Mouse (Mus musculus) cortical plate, adult 2 months (tissue): ENCODE results near the gene Rad54l. TPM values are rescaled to one million over a fixed set of nuclear protein-coding genes. Genes with fewer than 3 reads are reported as not detected.

Source experiments
- H3K27ac ChIP-seq: fragments of 200-500 bp; 2 replicates; pipeline ENCODE4 v1.5.1; 2012; ENCODE audit warnings: low read length, control low read depth, inconsistent platforms; ENCODE audit not compliant: insufficient read depth
- H3K4me1 ChIP-seq: fragments of 200-500 bp; 2 replicates; pipeline ENCODE4 v1.6.1; 2011; ENCODE audit warnings: low read length; ENCODE audit not compliant: control insufficient read depth, insufficient read depth
- H3K4me3 ChIP-seq: fragments of 200-500 bp; 2 replicates; pipeline ENCODE4 v1.5.1; 2011; ENCODE audit warnings: mild to moderate bottlenecking, low read length, control low read depth; ENCODE audit not compliant: insufficient read depth
- CTCF ChIP-seq: fragments of 200-500 bp; IDR thresholded peaks from 2 replicates; pipeline ENCODE4 v1.5.1; 2011; ENCODE audit warnings: mild to moderate bottlenecking, control low read depth, low read length; ENCODE audit not compliant: insufficient read depth; ENCODE audit errors: extremely low read depth
- POLR2A ChIP-seq: fragments of 200-500 bp; IDR thresholded peaks from 2 replicates; pipeline ENCODE4 v1.6.1; 2011; ENCODE audit warnings: mild to moderate bottlenecking, low read length, control low read depth; ENCODE audit not compliant: insufficient read depth; ENCODE audit errors: extremely low read depth
- polyA plus RNA-seq: library from polyadenylated mRNA; depleted of rRNA; stranded (reverse); fragments of >200 nt; gene quantifications from 2 replicates; pipeline ENCODE4 v1.2.3, GENCODE M21; 2012

Gene Rad54l
- polyA plus RNA-seq, 1 experiment: 1.1 TPM

- TF ChIP-seq POLR2A (no peak), CTCF (no peak)
- Histone ChIP-seq H3K4me1 (peaks cover 1% of the 10 kb centered on the region; the same call in 1 of the 2 replicates), H3K27ac (peak overlapping the region; percentile 35; the same call in 1 of the 2 replicates), H3K4me3 (no peak overlapping the region; the same call in 1 of the 2 replicates)
Observed at GRCm38 (mm10) chr4:116142269-116142668, 18.8 kb upstream of the Rad54l start.

GRCm38 (mm10) chr4:116141736-116142135 lies 18.2 kb upstream of the Rad54l start:
- peaks cover 1% of the 10 kb centered on the region; the same call in 1 of the 2 replicates for H3K4me1 ChIP-seq
- peak overlapping the region; percentile 35; the same call in 1 of the 2 replicates for H3K27ac ChIP-seq

GRCm38 (mm10) chr4:116140801-116141574 lies 17.5 kb upstream of the Rad54l start:
- Histone ChIP-seq H3K4me3 (no peak overlapping the region), H3K27ac (no peak overlapping the region), H3K4me1 (peaks cover 1% of the 10 kb centered on the region; the same call in 1 of the 2 replicates)
- TF ChIP-seq CTCF: no peak
- no peak for TF ChIP-seq POLR2A

More at GRCm38 (mm10) chr4:116141736-116142135, 18.2 kb upstream of the Rad54l start:
- no peak overlapping the region for H3K4me3 ChIP-seq
- TF ChIP-seq POLR2A (no peak), CTCF (no peak)

- no peak overlapping the region for H3K27ac ChIP-seq
- H3K4me1 ChIP-seq: peaks cover 1% of the 10 kb centered on the region; the same call in 1 of the 2 replicates
- TF ChIP-seq POLR2A: no peak
- TF ChIP-seq CTCF: no peak
- H3K4me3 ChIP-seq: no peak overlapping the region
Observed at GRCm38 (mm10) chr4:116137421-116137996, 14.0 kb upstream of the Rad54l start.

- Histone ChIP-seq H3K4me1 (no peaks in the 10 kb centered on the region), H3K4me3 (no peak overlapping the region), H3K27ac (no peak overlapping the region)
- TF ChIP-seq CTCF (peak; percentile 60; the same call in 1 of the 2 replicates), POLR2A (no peak)
Observed at GRCm38 (mm10) chr4:116134990-116135389, 11.5 kb upstream of the Rad54l start.

- Histone ChIP-seq H3K4me1 (no peaks in the 10 kb centered on the region), H3K27ac (no peak overlapping the region), H3K4me3 (no peak overlapping the region)
- no peak for TF ChIP-seq POLR2A
- TF ChIP-seq CTCF: no peak
Observed at GRCm38 (mm10) chr4:116133126-116133525, 9.6 kb upstream of the Rad54l start.

- Histone ChIP-seq H3K27ac (no peak overlapping the region), H3K4me1 (no peaks in the 10 kb centered on the region)
Observed at GRCm38 (mm10) chr4:116127956-116128355, 4.5 kb upstream of the Rad54l start.

GRCm38 (mm10) chr4:116125803-116126386 lies 2.4 kb upstream of the Rad54l start:
- TF ChIP-seq POLR2A (no peak), CTCF (no peak)
- Histone ChIP-seq H3K4me3 (no peak overlapping the region), H3K27ac (no peak overlapping the region), H3K4me1 (no peaks in the 10 kb centered on the region)

More at GRCm38 (mm10) chr4:116127956-116128355, 4.5 kb upstream of the Rad54l start:
- TF ChIP-seq POLR2A (no peak), CTCF (no peak)
- H3K4me3 ChIP-seq: no peak overlapping the region

- Histone ChIP-seq H3K4me1 (no peaks in the 10 kb centered on the region), H3K4me3 (no peak overlapping the region), H3K27ac (no peak overlapping the region)
- TF ChIP-seq POLR2A (no peak), CTCF (no peak)
Observed at GRCm38 (mm10) chr4:116122762-116123161, 728 bp downstream of the Rad54l start.
